Mouse (Mus musculus) G1E-ER4 (cell line): ENCODE data around the gene Nup107. TPM values are rescaled to one million over a fixed set of nuclear protein-coding genes. Genes with fewer than 3 reads are reported as not detected.

Experiments
- GATA1 ChIP-seq: IDR thresholded peaks from one replicate; pipeline ENCODE4 v1.8.0; 2012; ENCODE audit warnings: low read length, inconsistent platforms
- polyA plus RNA-seq: library from polyadenylated mRNA; stranded (reverse); fragments of >175 nt; gene quantifications from 2 replicates; pipeline ENCODE4 v1.2.3, GENCODE M21; 2012

Gene Nup107
- polyA plus RNA-seq, 1 experiment = 78.1 TPM

GRCm38 (mm10) chr10:117730637-117731203, 61.8 kb downstream of the Nup107 start:
- no peak for TF ChIP-seq GATA1

GRCm38 (mm10) chr10:117730140-117730539, 62.4 kb downstream of the Nup107 start:
- TF ChIP-seq GATA1 = no peak

- TF ChIP-seq GATA1 = no peak
Observed at GRCm38 (mm10) chr10:117729139-117729814, 63.2 kb downstream of the Nup107 start.

- no peak for TF ChIP-seq GATA1
Observed at GRCm38 (mm10) chr10:117728574-117728973, 63.9 kb downstream of the Nup107 start.

- TF ChIP-seq GATA1 = no peak
Observed at GRCm38 (mm10) chr10:117727518-117728110, 64.9 kb downstream of the Nup107 start.

GRCm38 (mm10) chr10:117726888-117727385, 65.6 kb downstream of the Nup107 start:
- TF ChIP-seq GATA1 = no peak

GRCm38 (mm10) chr10:117726350-117726749, 66.2 kb downstream of the Nup107 start:
- no peak for TF ChIP-seq GATA1

- TF ChIP-seq GATA1 = no peak
Observed at GRCm38 (mm10) chr10:117725671-117726070, 66.8 kb downstream of the Nup107 start.

GRCm38 (mm10) chr10:117724804-117725361, 67.6 kb downstream of the Nup107 start:
- no peak for TF ChIP-seq GATA1

GRCm38 (mm10) chr10:117724136-117724718, 68.3 kb downstream of the Nup107 start:
- no peak for TF ChIP-seq GATA1

GRCm38 (mm10) chr10:117718161-117719119, 74.1 kb downstream of the Nup107 start:
- no peak for TF ChIP-seq GATA1

GRCm38 (mm10) chr10:117717583-117717982, 74.9 kb downstream of the Nup107 start:
- TF ChIP-seq GATA1 = no peak

GRCm38 (mm10) chr10:117716686-117717085, 75.8 kb downstream of the Nup107 start:
- no peak for TF ChIP-seq GATA1

GRCm38 (mm10) chr10:117714928-117715500, 77.5 kb downstream of the Nup107 start:
- TF ChIP-seq GATA1 = no peak
